Mouse (Mus musculus): Measurements from ENCODE around the gene Vmn2r15. TPM values are rescaled to one million over a fixed set of nuclear protein-coding genes. Genes with fewer than 3 reads are reported as not detected.

The Vmn2r15 gene
- polyA plus RNA-seq (2015; fragmentation: Nextera tagmentation; extraction: Ambion mirVana) = not detected in 2 replicates

- no peak within 1 kb of the TSS for H3K4me3 ChIP-seq (replicated peaks)
- H3K9ac ChIP-seq = no peak within 1 kb of the TSS
- no peak within 1 kb of the TSS for H3K27ac ChIP-seq
- 54% methylated on average over 3 of the region's 3 CpGs for WGBS
- ATAC-seq (replicated peaks; ENCODE audit: low FRiP score) = no peak
- no peaks in the 10 kb centered on the region for H3K9me3 ChIP-seq (replicated peaks)
- no peaks in the 10 kb centered on the region for H3K36me3 ChIP-seq
- H3K4me1 ChIP-seq = no peaks in the 10 kb centered on the region
- H3K27me3 ChIP-seq = no peaks in the 10 kb centered on the region
- no peak within 1 kb of the TSS for H3K4me2 ChIP-seq
Observed at GRCm38 (mm10) chr5:109297544-109297943, at the start of gene Vmn2r15. TSS of gene Vmn2r15 (minus strand) at chr5:109297644.

GRCm38 (mm10) chr5:109329862-109330261 is 32.4 kb upstream of the Vmn2r15 start, which contains the start of gene Vmn2r16:
TSS of gene Vmn2r16 (plus strand) at chr5:109330162.
- no peak within 1 kb of the TSS for H3K4me3 ChIP-seq (replicated peaks)
- ATAC-seq (replicated peaks; ENCODE audit: low FRiP score) = no peak
- H3K4me1 ChIP-seq = no peaks in the 10 kb centered on the region
- H3K9me3 ChIP-seq (replicated peaks) = peaks cover 6% of the 10 kb centered on the region; the same call in 1 of the 2 replicates
- H3K9ac ChIP-seq = no peak within 1 kb of the TSS
- H3K36me3 ChIP-seq = no peaks in the 10 kb centered on the region
- H3K27me3 ChIP-seq = no peaks in the 10 kb centered on the region
- no peak within 1 kb of the TSS for H3K27ac ChIP-seq
- H3K4me2 ChIP-seq = no peak within 1 kb of the TSS
- 63% methylated on average over 2 of the region's 2 CpGs for WGBS

- Histone ChIP-seq H3K9ac (no peak overlapping the region), H3K9me3 (replicated peaks) (no peaks in the 10 kb centered on the region; the same call in 1 of the 2 replicates), H3K4me2 (no peak overlapping the region), H3K4me3 (replicated peaks) (no peak overlapping the region), H3K36me3 (no peaks in the 10 kb centered on the region), H3K27me3 (no peaks in the 10 kb centered on the region), H3K27ac (no peak overlapping the region), H3K4me1 (no peaks in the 10 kb centered on the region)
- ATAC-seq (replicated peaks; ENCODE audit: low FRiP score) = no peak
- WGBS = 79% methylated on average over 3 of the region's 3 CpGs
Observed at GRCm38 (mm10) chr5:109294655-109295054, 2.8 kb downstream of the Vmn2r15 start.

Other genes with a start within 250 kb of the Vmn2r15 start
- gene Vmn2r11, start 238.1 kb downstream of the Vmn2r15 start, polyA plus RNA-seq (2015; fragmentation: Nextera tagmentation; extraction: Ambion mirVana) = not detected in 2 replicates
- gene Vmn2r12, start 199.7 kb downstream of the Vmn2r15 start, polyA plus RNA-seq (2015; fragmentation: Nextera tagmentation; extraction: Ambion mirVana) = not detected in 2 replicates
- not detected in 2 replicates for gene Vmn2r13, start 105.4 kb downstream of the Vmn2r15 start, polyA plus RNA-seq (2015; fragmentation: Nextera tagmentation; extraction: Ambion mirVana)
- gene Vmn2r14, start 72.9 kb downstream of the Vmn2r15 start, polyA plus RNA-seq (2015; fragmentation: Nextera tagmentation; extraction: Ambion mirVana) = not detected in 2 replicates
- gene Vmn2r16, start 32.5 kb upstream of the Vmn2r15 start, polyA plus RNA-seq (2015; fragmentation: Nextera tagmentation; extraction: Ambion mirVana) = not detected in 2 replicates
- gene Vmn2r17, start 122.0 kb upstream of the Vmn2r15 start, polyA plus RNA-seq (2015; fragmentation: Nextera tagmentation; extraction: Ambion mirVana) = not detected in 2 replicates